Mouse (Mus musculus): ENCODE measurements around the gene Khnyn. TPM values are rescaled to one million over a fixed set of nuclear protein-coding genes. Genes with fewer than 3 reads are reported as not detected.

Khnyn gene
- polyA plus RNA-seq, 1 experiment = 10.5 TPM

DNA sequence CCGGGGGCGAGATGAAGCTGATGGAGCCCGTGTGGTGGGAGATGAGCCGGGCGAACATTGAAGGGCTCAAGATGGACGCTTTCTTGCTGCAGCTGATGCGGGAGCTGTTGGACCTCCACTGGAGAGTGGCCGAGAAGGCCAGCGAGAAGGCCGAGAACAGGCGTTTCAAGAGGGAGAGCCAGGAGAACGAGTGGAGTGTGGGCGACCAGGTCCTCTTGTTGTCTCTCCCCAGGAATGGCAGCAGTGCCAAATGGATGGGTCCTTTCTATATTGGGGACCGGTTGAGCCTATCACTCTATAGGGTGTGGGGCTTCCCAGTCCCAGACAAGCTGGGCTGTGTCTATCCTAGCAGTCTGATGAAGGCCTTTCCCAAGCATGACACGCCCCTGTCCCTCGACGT lies 12.2 kb upstream of the Khnyn start:
- Histone ChIP-seq H3K4me1 (peaks cover 80% of the 10 kb centered on the region), H3K36me3 (replicated peaks; ENCODE audit: low read length) (peaks cover 48% of the 10 kb centered on the region), H3K9me3 (peaks cover 16% of the 10 kb centered on the region), H3K27me3 (replicated peaks) (peaks cover 13% of the 10 kb centered on the region), H3K4me3 (replicated peaks) (no peak overlapping the region)
- no peak for TF ChIP-seq FLI1 (IDR thresholded peaks at IDR 0.05; ENCODE audit: low read length)
- no peak for TF ChIP-seq GATA1 (IDR thresholded peaks at IDR 0.05; ENCODE audit: borderline replicate concordance, low read length)

- Histone ChIP-seq H3K36me3 (replicated peaks; ENCODE audit: low read length) (peaks cover 44% of the 10 kb centered on the region), H3K4me3 (replicated peaks) (peak overlapping the region; percentile 90), H3K27me3 (replicated peaks) (peaks cover 13% of the 10 kb centered on the region), H3K4me1 (peaks cover 80% of the 10 kb centered on the region), H3K9me3 (peaks cover 16% of the 10 kb centered on the region)
- TF ChIP-seq GATA1 (IDR thresholded peaks at IDR 0.05; ENCODE audit: borderline replicate concordance, low read length) (no peak), FLI1 (IDR thresholded peaks at IDR 0.05; ENCODE audit: low read length) (no peak)
Observed at GRCm38 (mm10) chr14:55873242-55873713, 11.5 kb upstream of the Khnyn start.

DNA sequence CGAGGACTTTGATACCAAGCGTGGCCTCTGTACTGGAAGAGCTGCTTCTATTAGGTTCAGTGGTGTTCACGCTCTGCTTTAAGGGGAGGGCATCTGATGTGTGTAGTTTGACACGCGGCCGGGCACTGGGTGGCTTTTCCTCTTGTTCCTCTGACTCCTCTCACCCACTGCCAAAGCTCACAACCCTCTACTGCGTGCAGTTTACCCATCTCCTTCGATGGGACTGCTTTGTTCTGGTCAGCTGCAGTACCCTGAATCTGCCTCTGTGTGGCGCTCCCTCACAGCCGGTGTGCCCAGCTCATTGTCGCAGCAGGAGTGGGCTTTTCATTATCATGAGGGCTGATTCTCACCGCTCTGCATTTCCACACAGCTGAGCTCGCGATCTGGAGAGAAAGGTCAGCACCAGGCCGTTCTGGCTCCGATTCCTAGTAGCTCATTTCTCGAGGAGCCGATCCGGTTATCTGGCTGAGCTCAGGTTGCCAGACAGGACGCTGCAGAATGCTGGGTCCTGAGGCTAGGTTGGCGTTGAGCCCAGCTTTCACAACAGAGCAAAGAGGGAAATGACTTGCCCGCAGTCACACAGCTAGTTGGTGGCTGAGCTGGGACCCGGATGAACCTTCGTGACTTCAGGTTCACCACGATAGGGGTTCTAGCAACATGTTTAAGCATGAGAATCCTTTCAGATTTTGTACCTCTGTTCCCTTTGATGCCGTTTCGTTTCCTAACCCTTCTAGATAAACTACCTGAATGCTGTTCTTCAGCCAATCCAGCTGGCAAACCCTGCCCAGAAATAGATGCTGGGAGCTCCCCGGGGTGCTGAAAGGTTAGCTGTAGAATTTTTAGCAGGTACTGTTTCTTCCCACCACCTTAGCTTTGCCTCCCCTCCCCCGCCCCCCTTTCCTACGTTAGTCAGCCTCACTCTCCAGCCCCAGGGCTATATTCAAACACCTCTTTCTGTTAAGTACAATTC lies 10.7 kb upstream of the Khnyn start:
- no peak for TF ChIP-seq FLI1 (IDR thresholded peaks at IDR 0.05; ENCODE audit: low read length)
- TF ChIP-seq GATA1 (IDR thresholded peaks at IDR 0.05; ENCODE audit: borderline replicate concordance, low read length) = no peak
- Histone ChIP-seq H3K4me1 (peaks cover 80% of the 10 kb centered on the region), H3K27me3 (replicated peaks) (peaks cover 13% of the 10 kb centered on the region), H3K36me3 (replicated peaks; ENCODE audit: low read length) (peaks cover 38% of the 10 kb centered on the region), H3K9me3 (peaks cover 16% of the 10 kb centered on the region), H3K4me3 (replicated peaks) (peak overlapping the region; percentile 90)

DNA sequence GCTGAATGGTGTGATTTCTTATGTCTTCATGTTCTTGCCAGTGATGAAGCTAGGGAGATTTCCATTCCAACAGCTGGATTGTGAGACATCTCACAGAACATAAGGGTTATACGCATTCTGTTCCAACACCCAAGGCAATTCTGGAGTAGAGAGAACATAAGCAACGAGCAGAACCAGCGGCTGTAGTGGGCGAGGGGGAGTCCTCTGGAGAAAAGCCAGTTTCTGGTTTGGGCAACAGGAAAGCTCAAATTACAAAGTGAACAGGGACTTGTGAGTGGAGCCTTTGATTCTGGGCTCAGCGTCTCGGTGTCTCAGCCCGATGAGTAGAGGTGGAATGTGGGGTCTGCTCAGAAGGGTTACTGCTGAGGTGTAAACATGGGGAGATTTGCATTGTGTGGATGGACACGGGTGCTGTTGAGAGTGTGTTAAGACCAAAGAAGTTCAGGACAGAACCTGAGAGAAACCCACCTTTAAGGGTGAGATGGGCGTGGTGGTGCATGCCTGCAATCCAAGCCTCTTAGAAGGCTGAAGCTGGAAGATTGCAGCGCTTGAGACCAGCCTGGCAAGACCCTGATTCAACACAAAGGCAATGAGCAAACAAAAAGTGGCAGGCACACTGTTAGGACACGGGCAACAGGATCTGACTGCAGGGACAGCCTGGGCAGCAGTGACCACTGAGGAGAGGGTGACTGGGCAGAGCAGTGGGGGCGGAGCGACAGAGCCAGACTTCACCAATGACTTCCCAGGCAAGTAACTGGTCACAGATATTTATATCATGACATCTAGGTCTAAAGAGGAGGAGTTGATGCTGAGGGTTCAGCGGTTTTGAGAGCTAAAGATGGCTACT lies 7.1 kb upstream of the Khnyn start:
- H3K4me3 ChIP-seq (replicated peaks) = peak overlapping the region; percentile 83
- peaks cover 6% of the 10 kb centered on the region for H3K36me3 ChIP-seq (replicated peaks; ENCODE audit: low read length)
- TF ChIP-seq FLI1 (IDR thresholded peaks at IDR 0.05; ENCODE audit: low read length) (no peak), GATA1 (IDR thresholded peaks at IDR 0.05; ENCODE audit: borderline replicate concordance, low read length) (no peak)
- peaks cover 87% of the 10 kb centered on the region for H3K4me1 ChIP-seq
- H3K27me3 ChIP-seq (replicated peaks) = peaks cover 7% of the 10 kb centered on the region
- no peaks in the 10 kb centered on the region for H3K9me3 ChIP-seq

DNA sequence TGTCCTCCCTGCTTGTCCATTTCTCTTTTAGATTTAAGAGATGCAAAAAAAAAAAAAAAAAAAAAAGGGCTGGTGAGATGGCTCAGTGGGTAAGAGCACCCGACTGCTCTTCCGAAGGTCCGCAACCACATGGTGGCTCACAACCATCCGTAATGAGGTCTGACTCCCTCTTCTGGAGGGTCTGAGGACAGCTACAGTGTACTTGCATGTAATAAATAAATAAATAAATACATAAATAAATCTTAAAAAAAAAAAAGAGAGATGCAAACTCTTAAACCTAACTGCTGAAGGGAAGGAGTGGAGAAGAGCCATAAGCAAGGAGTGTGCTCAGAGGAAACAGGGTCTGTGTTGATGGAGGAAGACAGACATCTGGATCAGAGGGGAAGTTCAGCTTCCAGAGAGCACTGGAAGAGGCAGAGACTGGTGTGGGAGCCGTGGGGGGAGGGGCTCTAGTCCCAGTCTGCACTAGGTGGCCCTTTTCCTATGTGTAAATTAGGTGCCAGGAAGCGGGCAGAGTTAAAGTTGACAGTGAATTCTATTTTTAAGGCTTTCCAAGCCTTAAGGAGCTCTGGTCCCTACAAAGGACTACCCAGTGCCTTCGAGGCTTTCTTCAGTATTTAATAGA lies 6.3 kb upstream of the Khnyn start:
- Histone ChIP-seq H3K4me1 (peaks cover 90% of the 10 kb centered on the region), H3K36me3 (replicated peaks; ENCODE audit: low read length) (no peaks in the 10 kb centered on the region), H3K9me3 (no peaks in the 10 kb centered on the region), H3K27me3 (replicated peaks) (peaks cover 2% of the 10 kb centered on the region), H3K4me3 (replicated peaks) (peak overlapping the region; percentile 83)
- TF ChIP-seq FLI1 (IDR thresholded peaks at IDR 0.05; ENCODE audit: low read length) (no peak), GATA1 (IDR thresholded peaks at IDR 0.05; ENCODE audit: borderline replicate concordance, low read length) (no peak)

DNA sequence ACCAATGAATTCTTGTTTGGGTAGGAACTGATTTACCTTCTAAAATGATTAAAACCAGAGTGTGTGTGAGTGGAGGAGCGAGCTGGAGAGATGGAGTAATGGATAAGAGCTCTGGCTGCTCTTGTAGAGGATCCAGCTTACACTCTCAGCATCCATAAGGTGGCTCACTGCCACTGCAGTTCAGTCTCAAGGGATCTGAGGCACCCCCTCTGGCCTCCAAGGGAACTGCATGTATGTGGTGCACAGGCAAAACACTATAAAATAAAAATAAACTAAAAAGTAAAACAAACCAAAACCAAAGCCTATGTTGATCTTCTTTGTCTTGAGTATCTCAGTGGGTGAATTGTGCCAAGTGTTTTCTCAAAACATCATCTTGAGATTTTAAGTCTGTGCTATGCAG lies 5.1 kb upstream of the Khnyn start:
- no peaks in the 10 kb centered on the region for H3K36me3 ChIP-seq (replicated peaks; ENCODE audit: low read length)

GRCm38 (mm10) chr14:55880982-55881381 lies 3.8 kb upstream of the Khnyn start:
- Histone ChIP-seq H3K4me3 (replicated peaks) (peak overlapping the region; percentile 62), H3K4me1 (peaks cover 86% of the 10 kb centered on the region), H3K36me3 (replicated peaks; ENCODE audit: low read length) (peaks cover 4% of the 10 kb centered on the region), H3K9me3 (no peaks in the 10 kb centered on the region), H3K27me3 (replicated peaks) (no peaks in the 10 kb centered on the region)
- TF ChIP-seq GATA1 (IDR thresholded peaks at IDR 0.05; ENCODE audit: borderline replicate concordance, low read length) (no peak), FLI1 (IDR thresholded peaks at IDR 0.05; ENCODE audit: low read length) (no peak)

More for the DNA sequence above, 5.1 kb upstream of the Khnyn start:
- no peak overlapping the region for H3K4me3 ChIP-seq (replicated peaks)
- no peak for TF ChIP-seq GATA1 (IDR thresholded peaks at IDR 0.05; ENCODE audit: borderline replicate concordance, low read length)
- no peak for TF ChIP-seq FLI1 (IDR thresholded peaks at IDR 0.05; ENCODE audit: low read length)
- peaks cover 92% of the 10 kb centered on the region for H3K4me1 ChIP-seq
- no peaks in the 10 kb centered on the region for H3K9me3 ChIP-seq
- peaks cover 2% of the 10 kb centered on the region for H3K27me3 ChIP-seq (replicated peaks)

- TF ChIP-seq FLI1 (IDR thresholded peaks at IDR 0.05; ENCODE audit: low read length) (no peak), GATA1 (IDR thresholded peaks at IDR 0.05; ENCODE audit: borderline replicate concordance, low read length) (no peak)
- Histone ChIP-seq H3K27me3 (replicated peaks) (no peaks in the 10 kb centered on the region), H3K4me1 (peaks cover 91% of the 10 kb centered on the region), H3K36me3 (replicated peaks; ENCODE audit: low read length) (peaks cover 16% of the 10 kb centered on the region), H3K9me3 (no peaks in the 10 kb centered on the region), H3K4me3 (replicated peaks) (peak overlapping the region; percentile 12)
Observed at GRCm38 (mm10) chr14:55882171-55882641, 2.5 kb upstream of the Khnyn start.

GRCm38 (mm10) chr14:55883149-55883661 lies 1.5 kb upstream of the Khnyn start:
- Histone ChIP-seq H3K27me3 (replicated peaks) (no peaks in the 10 kb centered on the region), H3K4me1 (peaks cover 91% of the 10 kb centered on the region), H3K4me3 (replicated peaks) (peak overlapping the region; percentile 28), H3K9me3 (no peaks in the 10 kb centered on the region), H3K36me3 (replicated peaks; ENCODE audit: low read length) (peaks cover 26% of the 10 kb centered on the region)
- TF ChIP-seq GATA1 (IDR thresholded peaks at IDR 0.05; ENCODE audit: borderline replicate concordance, low read length) = no peak
- TF ChIP-seq FLI1 (IDR thresholded peaks at IDR 0.05; ENCODE audit: low read length) = no peak

Data from megakaryocyte, embryonic 14.5 days (primary cell).